Mouse (Mus musculus): ENCODE data around the gene Phf13.

Phf13 gene

DNA sequence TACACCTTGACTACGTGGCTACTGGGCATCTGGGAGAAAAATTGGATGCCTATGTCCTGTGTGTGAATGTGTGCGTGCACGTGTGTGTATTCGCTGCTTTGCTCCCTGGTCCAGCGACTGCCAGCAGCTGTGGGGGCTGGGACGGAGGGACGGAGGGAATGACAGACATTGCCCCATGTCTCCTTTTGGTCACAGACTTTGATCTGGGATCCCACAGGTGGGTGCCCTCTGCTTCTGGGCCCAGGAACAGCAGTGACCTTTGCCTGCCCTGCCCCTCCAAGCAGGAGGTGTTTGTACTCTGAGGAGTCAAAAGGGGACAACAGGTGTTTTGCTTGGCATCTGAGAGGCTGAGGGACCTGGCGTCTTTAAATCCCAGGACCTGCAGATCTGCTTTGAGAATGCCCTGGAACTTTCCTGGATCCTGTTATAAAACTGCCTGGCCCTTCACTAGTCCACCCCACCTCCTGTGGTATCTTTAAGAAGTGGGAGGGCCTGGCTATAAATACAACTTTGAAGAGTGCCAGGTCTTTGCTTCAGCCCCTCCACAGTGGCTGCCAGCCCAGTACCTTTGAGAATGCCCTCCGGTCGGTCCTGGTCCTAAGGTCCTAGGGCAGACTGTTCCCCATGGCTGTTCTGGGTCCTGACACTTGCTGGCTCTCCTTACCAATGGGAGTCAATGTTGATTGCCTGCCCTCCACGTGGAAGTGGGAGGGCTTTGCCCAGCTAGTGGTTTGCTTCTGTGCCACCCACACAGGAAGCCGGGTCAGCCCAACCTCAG, 17.2 kb upstream of the Phf13 start:
- no peak for DNase-seq (ENCODE audit: low read depth, low spot score)

DNA sequence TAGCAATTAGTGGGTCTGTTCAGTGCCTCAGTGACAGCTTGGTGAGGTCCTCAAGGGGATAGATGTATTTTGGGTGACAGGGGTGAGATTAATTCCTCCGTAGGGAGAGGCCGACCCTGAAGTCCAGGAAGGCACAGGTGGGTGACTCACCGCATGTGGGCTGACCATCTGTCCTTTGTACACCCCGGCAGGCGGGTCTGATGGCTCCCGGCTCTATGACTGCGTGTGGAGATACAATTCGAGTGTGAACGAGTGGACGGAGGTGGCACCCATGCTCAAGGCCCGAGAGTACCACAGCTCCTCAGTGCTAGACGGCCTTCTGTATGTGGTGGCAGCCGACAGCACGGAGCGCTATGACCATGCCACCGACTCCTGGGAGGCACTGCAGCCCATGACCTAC, 16.1 kb upstream of the Phf13 start:
- DNase-seq (ENCODE audit: low read depth, low spot score), result no peak

DNA sequence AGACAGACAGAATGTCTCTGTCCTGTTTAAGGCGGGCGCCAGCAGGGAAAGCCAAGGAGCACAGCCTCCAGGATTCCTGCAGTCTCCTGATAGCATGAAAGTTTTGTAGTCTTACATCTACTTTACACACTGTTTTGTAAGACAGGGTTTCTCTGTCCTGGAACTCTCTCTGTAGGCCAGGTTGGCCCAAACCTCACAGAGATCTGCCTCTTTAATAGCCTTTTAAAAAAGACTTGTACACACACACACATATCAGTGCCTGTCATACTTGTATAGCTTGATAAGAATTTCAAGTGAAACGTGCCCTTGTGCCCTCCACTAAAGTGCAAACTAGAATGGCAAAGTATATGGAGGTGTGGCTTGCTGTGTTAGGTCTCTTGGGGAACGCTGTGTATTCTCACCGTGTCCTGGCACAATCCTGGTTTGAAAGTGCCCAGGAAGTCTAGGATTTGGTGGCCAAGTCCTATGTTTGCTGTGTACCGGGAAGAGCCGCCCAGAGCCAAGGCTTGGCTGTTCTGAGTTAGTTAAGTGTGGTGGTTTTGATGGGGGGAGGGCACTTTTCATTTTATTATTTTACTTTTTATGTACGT, 15.2 kb upstream of the Phf13 start:
- DNase-seq (ENCODE audit: low read depth, low spot score), result no peak

DNA sequence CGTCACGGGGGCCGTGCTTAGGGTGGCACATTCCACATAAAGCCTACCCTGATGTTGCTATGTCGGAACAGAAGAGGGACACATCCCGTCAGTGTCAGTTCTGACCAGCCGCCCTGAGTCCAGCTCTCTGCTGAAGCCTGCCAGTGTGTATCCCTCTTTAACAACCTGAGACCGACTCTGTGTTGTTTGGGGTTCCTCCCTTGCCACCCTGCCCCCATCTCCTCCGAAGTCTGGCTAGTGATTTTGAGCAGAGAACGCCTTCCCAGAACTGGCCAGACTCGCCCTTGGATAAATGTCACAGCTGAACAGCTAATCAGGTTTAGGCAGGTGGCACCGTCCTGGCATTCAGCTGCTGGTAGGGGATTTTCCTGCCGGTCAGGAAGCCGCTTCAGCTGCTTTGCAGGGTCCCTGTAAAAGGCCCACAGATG, 14.7 kb upstream of the Phf13 start:
- peak; percentile 50 for DNase-seq (ENCODE audit: low read depth, low spot score)

DNA sequence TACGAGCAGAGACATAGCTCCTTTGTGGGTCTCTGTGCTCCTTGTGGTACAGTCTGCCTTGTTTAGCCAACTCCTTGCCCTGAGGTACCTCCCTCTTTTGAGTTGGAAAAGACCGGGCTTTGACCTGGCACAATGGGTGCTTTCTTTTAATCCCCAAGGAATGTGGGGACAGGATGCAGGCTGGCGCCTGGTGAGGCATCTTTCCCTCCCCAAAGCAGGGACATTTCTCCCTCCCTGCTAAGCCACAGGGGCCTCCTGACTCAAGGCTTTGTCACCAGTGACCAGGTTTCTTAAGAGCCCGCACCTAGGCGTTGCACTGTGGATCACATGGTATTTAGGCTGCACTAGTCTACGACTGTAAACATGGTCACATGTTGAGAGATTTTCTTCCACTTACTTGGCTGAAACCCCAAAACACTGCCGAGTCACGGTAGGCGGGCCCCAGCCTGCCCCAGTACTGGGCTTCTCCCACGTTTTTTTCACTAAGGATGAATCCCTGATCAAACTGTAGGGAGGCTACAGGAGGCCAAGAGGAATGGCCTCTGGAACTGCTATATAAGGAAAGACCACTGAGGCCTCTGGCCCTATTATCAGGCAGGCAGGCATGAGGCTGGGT, 14.1 kb upstream of the Phf13 start:
- peak; percentile 58 for DNase-seq (ENCODE audit: low read depth, low spot score)

DNA sequence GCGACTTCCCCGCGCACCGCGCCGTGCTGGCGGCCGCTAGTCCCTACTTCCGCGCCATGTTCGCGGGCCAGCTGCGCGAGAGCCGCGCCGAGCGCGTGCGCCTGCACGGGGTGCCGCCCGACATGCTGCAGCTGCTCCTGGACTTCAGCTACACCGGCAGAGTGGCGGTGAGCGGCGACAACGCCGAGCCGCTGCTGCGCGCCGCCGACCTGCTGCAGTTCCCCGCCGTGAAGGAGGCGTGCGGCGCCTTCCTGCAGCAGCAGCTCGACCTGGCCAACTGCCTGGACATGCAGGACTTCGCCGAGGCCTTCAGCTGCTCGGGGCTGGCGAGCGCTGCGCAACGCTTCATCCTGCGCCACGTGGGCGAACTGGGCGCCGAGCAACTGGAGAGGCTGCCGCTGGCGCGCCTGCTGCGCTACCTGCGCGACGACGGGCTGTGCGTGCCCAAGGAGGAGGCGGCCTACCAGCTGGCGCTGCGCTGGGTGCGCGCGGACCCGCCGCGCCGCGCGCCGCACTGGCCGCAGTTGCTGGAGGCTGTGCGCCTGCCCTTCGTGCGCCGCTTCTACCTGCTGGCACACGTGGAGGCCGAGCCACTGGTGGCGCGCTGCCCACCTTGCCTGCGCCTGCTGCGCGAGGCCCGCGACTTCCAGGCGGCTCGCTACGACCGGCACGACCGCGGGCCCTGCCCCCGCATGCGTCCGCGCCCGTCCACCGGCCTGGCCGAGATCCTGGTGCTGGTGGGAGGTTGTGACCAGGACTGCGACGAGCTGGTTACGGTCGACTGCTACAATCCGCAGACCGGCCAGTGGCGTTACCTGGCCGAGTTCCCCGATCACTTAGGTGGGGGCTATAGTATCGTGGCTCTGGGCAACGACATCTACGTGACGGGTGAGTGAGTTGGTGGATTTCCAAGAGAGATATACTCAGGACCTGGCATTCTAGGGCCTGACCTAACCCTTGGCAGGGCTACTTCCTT, 13.3 kb upstream of the Phf13 start:
- peak; percentile 86 for DNase-seq (ENCODE audit: low read depth, low spot score)

DNA sequence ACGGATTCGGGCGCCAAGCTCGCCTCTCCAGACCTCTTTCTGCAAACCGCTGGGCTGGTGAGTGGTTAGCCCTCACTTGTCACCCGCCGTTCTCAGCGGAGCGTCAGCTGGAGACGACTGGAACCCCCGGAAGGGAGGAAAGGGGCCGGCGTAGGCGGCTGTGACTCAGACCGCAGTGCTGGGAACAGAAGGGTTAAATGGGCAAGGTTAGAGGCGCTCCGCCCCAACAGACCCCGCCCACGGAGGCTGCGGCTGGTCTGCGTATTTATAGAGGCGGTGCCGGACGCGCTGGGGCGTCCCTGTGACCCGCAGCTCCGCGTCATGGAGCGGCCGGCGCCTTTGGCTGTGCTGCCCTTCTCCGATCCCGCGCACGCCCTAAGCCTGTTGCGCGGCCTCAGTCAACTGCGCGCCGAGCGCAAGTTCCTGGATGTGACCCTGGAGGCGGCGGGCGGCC, 12.6 kb upstream of the Phf13 start, which contains the start of gene Klhl21:
TSS of gene Klhl21 (plus strand) at position 182 of the 454 bp plus-strand sequence.
- DNase-seq (ENCODE audit: low read depth, low spot score), result peak; percentile 98

DNA sequence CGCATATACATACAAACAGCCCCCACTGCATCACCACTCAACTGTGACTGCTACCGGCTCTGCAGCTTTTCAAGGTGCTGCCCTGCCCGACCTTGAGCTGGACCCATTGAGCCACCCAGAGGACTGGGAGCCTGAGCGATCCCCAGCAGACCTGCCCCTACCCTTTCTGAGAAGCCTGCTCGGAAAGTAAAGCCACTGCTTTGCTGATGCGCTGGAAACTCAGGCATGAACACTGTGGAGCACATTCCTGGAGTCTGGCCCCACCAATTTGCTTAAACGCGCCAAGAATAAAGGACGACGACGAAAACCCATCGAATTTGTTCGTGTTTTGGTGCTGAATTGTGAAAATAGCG, 12.1 kb upstream of the Phf13 start:
- peak; percentile 43 for DNase-seq (ENCODE audit: low read depth, low spot score)

DNA sequence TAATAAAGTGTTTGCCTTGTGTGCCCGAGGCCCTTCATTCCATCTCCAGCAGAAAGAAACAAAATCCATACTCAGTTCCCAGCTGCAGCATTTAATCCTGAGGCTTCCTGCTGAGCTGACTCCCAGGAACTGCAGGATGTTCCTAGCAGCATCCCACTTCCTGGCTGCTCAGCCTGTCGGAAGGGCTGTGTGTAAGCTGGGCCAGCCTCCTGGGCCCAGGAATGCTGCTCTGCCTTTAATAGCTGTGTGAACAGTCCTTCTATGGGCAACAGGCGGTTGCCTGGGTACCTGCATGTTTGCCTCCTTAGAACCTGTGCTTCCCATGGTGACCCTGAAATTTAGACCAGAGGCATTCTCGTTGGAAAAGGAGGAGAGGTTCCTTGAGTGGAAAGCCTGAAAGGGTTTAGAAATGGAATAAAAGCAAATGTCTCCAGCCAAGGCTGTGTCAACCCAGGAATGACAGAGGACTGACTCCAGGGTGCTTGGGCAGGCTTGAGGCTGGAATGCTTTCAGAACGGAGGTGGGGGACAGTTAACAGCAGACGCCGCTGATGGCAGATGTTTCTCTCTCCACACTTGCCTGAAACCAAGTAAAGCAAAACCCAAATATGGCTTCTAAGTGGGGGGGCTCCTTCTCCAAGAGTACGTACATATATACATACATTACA, 11.6 kb upstream of the Phf13 start:
- no peak for DNase-seq (ENCODE audit: low read depth, low spot score)

DNA sequence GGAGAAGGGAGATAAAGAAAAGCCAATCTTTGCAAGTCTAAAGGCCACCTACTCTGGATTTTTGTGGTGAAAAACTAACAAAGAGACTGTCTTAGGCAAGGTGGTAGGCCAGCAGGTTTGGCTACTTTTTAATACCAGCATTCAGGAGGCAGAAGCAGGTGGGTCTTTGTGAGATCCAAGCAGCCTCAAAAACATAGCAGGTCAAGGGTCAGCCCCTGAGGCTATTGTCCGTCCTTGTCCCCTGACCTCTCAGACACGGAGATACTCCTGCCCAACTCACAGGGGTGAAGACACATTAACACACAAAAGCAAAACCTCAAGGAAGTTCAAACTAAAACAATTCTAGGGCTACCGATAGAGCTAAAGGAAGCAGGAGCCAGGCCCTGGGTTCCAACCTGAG, 10.8 kb upstream of the Phf13 start:
- no peak for DNase-seq (ENCODE audit: low read depth, low spot score)

DNA sequence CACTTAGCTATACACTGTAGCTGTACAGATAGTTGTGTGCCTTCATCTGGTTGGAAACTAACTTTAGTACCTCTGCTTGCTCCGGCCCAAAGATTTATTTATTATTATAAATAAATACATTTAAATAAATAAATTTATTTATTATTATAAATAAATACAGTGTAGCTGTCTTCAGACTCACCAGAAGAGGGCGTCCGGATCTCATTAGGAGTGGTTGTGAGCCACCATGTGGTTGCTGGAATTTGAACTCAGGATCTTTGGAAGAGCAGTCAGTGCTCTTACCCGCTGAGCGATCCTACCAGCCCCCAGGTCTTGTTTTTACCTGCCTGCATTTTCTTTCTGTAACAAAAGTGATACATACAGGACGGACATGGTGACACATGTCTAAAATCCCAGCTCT, 10.1 kb upstream of the Phf13 start:
- DNase-seq (ENCODE audit: low read depth, low spot score), result peak; percentile 50

DNA sequence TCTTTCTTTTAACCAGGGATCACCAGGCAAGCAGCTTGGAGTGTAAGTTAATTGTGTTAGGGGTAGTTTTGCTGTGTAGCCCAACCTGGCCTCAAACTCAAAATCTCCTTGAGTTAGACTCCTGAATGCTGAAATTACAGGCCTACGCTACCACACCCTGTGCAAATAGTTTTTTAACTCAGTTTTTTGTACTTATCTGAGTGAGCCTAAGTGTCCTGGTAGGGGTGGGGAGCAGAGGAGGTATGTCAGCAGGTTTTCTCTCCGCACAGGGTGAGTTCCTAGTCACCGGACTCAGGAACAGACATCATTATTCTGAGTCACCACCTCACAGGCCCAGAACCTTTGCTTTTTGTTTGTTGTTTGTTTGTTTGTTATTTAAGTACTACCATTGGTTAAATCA, 6.0 kb upstream of the Phf13 start:
- no peak for DNase-seq (ENCODE audit: low read depth, low spot score)

DNA sequence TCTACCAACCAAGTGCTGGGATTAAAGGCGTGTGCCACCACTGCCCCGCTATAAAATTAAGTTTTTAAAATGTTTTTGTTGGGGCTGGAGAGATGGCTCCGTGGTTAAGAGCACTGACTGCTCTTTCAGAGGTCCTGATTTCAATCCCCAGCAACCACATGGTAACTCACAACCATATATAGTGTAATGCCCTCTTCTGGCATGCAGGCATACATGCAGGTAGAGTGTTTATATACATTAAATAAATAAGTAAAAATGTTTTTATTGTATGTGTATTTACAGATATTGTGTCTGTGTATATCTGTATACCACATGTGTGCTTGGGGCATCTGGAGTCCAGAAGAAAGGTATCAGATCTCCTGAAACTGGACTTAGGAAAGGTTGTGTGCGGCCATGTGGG, 5.3 kb upstream of the Phf13 start:
- DNase-seq (ENCODE audit: low read depth, low spot score), result no peak

DNA sequence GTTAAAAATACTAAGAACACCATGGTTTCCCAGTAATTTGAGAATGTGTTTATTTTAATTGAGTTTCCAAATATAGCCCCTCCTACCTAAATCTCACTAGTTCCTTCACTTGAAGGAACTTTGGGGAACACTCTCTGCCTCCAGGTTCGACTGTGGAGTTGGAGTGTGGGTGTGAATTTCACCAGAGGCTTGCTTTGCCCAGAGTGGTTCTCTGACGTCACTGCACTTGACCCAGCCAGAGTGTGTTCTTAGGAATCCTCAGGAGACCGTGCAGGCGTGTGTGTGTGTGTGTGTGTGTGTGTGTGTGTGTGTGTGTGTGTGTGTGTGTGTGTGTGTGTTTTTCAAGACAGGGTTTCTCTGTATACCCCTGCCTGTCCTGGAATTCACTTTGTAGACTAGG, 4.8 kb upstream of the Phf13 start:
- DNase-seq (ENCODE audit: low read depth, low spot score), result no peak

DNA sequence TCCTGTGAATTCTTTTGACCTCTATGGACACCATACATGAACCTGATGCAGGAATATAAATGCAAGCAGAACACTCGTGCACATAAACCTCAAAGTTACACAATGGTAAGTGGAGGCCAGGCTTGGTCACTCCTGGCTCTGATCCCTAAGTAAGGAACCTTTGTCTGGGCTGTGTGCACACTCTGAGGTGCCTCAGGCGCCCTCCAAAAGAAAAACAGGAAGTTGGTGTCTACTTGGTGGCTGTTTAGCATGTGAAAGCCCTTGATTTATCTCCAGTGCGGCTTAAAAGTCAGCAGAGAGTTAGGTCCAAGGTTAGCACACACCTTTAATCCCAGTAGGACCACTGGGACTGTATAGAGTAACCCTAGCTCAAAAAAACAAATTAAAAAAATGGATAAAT, 3.4 kb upstream of the Phf13 start:
- DNase-seq (ENCODE audit: low read depth, low spot score), result peak; percentile 55

DNA sequence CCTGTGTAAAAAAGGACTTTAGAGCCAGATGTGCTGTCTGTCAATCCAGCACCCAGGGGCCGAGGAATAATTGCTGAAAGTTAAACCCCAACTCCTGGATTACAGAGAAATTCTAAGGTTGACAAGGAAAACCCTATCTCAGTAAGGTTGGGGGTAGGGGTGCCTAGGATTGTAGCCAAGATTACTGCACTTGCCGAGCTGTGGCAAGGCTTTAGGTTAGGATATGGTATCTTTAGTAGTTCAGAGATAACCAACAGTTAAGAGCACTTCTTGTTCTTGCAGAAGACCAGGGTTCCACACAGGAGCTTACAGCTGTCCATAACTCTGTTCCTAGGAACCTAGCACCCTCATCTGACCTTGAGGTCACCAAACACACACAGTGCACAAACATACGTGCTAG, 1.6 kb upstream of the Phf13 start:
- no peak for DNase-seq (ENCODE audit: low read depth, low spot score)

DNA sequence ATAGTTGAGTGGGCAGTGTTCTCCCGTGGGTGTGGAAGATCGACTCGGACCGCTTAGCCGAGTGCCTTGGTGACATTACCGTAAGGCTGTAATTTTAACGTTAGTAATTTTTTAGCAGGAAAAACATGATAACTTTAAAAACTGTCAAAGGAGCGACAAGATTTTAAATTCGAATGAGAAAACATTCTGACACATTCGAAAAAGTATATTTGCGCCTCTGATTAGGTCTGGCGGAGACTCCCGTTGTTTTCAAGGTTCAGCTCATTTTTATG, 829 bp upstream of the Phf13 start:
- DNase-seq (ENCODE audit: low read depth, low spot score), result no peak

DNA sequence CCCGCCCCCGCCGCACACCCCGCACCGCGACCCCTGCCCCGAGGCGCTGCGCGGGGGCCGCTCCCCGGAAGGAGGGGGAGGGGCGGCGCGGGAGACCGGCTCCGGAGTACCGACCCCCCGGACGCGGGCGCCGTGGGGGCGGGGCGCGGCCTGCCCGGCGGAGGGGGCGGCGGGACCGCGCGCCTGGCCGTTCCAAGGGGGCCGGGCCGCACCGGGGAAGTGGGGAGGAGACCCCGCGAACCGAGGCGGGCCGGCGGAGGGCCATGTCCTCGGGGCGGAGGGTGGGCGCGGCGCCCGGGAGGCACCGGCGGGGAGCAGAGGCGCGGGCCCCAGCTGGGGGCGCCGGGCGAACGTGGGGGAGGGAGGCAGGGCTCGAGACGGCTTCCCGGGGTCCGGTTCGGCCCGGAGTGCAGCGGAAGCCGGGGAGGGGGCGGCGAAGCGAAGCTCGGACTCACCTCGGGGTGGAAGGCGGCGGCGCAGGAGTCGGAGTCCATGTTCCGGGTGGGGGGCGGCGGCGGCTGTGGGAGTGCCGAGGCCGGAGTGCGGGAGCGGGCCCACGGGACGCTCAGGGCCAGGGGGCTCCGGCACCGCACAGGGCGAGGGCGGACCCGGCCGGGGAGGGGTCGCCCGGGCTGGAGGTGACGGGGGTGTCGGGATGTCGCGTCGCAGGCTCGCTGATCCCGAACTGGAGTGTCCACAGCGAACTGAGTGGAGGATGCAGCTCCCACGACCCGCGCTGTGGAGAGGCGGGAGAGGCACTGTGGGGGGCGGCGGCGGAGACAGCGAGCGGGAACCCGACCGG, 486 bp downstream of the Phf13 start:
- DNase-seq (ENCODE audit: low read depth, low spot score), result no peak

DNA sequence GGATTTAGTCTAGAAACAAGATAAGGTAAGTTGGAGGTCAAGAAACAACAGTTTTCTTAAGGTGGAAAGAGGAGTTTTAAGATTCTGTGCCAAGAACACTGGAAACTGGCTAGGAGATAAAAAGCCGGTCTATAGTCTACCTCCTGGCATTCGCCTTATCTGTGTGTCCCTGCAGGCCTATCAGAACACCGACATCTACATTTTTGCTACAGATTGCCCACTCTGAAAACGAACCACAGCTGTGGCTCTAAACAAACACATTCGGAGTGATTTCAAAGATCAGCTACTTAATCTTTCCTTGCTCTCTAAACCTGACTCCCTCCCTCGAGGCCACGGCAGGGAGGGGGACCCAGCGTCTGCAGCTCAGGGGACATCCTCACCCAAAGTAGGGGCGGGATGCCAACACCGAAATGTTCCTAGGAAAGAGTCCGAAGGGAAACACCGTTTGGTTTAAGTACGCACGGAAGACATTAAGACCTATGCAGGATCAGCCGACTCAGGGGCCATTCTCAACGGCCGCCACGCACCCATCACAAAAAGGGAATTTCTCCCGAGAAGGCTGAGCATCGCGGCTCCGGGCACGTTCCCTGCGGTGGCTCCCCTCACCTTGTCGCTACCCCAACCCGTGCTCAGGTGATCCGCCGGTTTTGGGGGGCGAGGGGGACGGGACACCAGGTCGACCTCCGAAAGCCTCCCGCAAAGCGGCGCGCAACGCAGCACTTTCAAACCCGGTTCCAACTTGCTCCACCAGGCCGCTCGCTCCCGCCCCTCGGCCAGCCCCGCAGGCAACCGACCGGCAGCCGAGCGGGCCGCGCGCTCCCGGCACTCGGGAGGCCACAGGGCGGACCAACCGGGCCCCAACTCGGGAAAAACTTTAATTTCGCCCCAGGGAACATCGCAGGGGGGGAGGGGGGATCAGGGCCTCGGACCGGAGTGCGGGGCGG, 1.6 kb downstream of the Phf13 start:
- no peak for DNase-seq (ENCODE audit: low read depth, low spot score)

DNA sequence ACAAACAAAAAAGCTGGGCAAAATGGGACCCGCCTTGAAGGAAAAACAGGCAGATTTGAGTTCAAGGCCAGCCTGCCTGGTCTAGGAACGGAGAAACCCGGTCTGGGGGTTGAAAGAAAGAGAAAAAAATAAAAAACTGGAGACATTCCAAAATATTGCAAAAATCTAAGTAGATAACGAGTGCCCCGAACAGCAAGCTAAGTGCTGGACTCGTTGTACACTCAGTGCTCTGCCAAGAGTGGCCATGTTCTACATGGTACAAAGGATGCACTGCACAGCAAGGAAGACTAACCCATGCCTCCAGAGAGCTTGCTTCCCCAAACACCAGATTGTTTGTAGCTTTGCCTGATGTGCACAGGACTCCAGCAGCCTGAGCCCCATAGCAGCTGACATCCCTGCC, 3.0 kb downstream of the Phf13 start:
- no peak for DNase-seq (ENCODE audit: low read depth, low spot score)
